Mouse (Mus musculus): ENCODE results near the gene Mt3. TPM values are rescaled to one million over a fixed set of nuclear protein-coding genes. Genes with fewer than 3 reads are reported as not detected.
"Not testable (repeated sequence)": the region's sequence is repeated elsewhere in the genome, so short reads cannot be mapped to it uniquely, and the experiment has no call there.

The Mt3 gene
- polyA plus RNA-seq, 1 experiment from 2014 or later = 0.42 TPM

DNA sequence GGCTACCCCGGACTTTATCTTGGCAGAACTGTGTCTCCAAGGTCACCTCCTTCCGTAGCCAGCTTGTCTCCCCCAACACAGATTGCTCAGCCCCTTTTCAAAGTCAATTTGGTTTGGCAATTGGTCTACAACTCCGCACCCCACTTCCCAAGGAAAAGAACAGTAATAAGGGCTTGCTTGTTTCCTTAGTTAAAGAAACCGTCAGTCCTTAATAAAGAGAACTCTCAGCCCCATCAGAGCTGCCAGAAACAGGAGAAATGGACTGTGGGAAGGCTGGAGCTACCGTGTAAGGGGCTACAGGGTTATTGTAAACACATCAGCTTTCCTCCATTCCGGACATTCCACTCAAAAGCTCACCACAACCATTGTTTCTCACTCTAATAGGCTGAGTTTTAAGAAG lies 2.1 kb downstream of the Mt3 start:
- H3K27me3 ChIP-seq (replicated peaks) = peaks cover 54% of the 10 kb centered on the region
- 45% methylated on average over 6 of the region's 6 CpGs for WGBS (ENCODE audit: insufficient replicate concordance)

DNA sequence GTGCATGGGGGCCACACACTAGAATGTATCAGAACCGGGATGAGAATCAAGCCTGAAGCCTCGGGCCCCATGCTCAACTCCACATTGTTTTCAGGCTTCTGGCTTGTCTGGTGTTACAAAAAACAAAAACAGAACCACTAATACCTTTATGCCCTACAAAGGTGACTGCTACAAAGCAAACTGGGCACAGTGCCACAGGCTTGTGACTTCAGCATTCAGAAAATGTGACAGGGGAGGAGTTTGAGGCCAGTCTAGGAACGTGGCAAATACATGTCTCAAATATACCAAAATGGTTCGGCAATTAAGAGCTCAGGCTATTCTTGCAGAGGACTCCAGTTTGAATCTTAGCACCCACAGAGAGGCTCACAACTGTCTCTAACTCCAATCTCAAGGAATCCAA lies 3.7 kb downstream of the Mt3 start:
- 67% methylated on average over 4 of the region's 4 CpGs for WGBS (ENCODE audit: insufficient replicate concordance)
- no peak for ATAC-seq
- no peak overlapping the region for H3K4me2 ChIP-seq
- peaks cover 30% of the 10 kb centered on the region for H3K4me1 ChIP-seq
- no peak overlapping the region for H3K9ac ChIP-seq
- H3K4me3 ChIP-seq = no peak overlapping the region
- H3K36me3 ChIP-seq = no peaks in the 10 kb centered on the region
- peaks cover 51% of the 10 kb centered on the region for H3K27me3 ChIP-seq (replicated peaks)
- H3K27ac ChIP-seq = no peak overlapping the region
- no peaks in the 10 kb centered on the region for H3K9me3 ChIP-seq (replicated peaks)

More for the DNA sequence above, 2.1 kb downstream of the Mt3 start:
- Histone ChIP-seq H3K36me3 (no peaks in the 10 kb centered on the region), H3K9ac (no peak overlapping the region), H3K4me2 (no peak overlapping the region), H3K27ac (no peak overlapping the region), H3K9me3 (replicated peaks) (no peaks in the 10 kb centered on the region), H3K4me1 (peaks cover 41% of the 10 kb centered on the region), H3K4me3 (no peak overlapping the region)
- no peak for ATAC-seq

DNA sequence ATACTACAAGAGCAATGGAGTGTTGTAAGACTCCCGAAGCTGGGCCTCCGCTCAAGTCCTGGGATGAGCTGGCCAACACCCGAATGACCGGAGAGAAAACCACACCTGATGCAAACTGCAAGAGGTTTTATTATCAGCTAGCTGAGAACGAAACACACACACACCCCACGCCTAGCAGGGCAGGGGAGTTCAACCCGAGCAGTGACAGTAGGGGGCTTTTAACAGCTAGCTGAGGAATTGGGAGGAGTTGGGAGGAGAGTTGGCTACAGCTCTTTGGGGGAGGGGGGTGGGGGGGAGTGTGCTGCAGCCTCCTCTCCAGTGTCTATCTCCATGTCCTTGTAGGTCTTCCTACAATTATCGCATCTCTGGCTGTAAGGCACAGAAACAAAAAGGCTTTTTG lies 13.4 kb downstream of the Mt3 start:
- 60% methylated on average over 8 of the region's 8 CpGs for WGBS (ENCODE audit: insufficient replicate concordance)
- not testable (repeated sequence) for H3K27ac ChIP-seq; H3K36me3 ChIP-seq; H3K4me3 ChIP-seq; H3K9me3 ChIP-seq (replicated peaks); ATAC-seq; H3K4me2 ChIP-seq; H3K9ac ChIP-seq
- peaks cover 27% of the 10 kb centered on the region for H3K4me1 ChIP-seq
- peaks cover 26% of the 10 kb centered on the region for H3K27me3 ChIP-seq (replicated peaks)

DNA sequence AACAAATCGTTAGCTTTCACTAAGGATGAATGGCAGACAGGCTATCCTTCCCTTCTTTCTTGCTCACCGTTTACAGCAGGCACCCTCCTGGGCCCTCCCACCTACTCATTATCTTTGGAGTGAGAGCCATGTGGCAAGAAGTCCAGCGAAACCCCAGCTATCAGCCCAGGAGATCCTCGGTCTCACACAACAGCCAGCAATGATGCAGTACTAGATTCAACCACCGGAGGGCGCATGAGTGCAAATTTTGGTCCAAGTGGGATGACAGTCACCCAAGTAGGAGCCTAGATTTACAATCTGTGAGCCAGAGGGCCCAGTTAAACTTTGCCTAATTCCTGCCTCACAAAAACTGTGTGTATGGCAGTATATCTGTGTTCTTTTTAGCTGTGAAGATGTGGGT lies 14.8 kb downstream of the Mt3 start:
- no peak overlapping the region for H3K27ac ChIP-seq
- WGBS (ENCODE audit: insufficient replicate concordance) = 6% methylated on average over 6 of the region's 6 CpGs
- H3K4me2 ChIP-seq = peak overlapping the region; percentile 35; the same call in 1 of the 2 replicates
- no peaks in the 10 kb centered on the region for H3K36me3 ChIP-seq
- peaks cover 42% of the 10 kb centered on the region for H3K4me1 ChIP-seq
- H3K9me3 ChIP-seq (replicated peaks) = no peaks in the 10 kb centered on the region
- peaks cover 36% of the 10 kb centered on the region for H3K27me3 ChIP-seq (replicated peaks)
- H3K4me3 ChIP-seq = no peak overlapping the region
- ATAC-seq = no peak
- H3K9ac ChIP-seq = no peak overlapping the region

DNA sequence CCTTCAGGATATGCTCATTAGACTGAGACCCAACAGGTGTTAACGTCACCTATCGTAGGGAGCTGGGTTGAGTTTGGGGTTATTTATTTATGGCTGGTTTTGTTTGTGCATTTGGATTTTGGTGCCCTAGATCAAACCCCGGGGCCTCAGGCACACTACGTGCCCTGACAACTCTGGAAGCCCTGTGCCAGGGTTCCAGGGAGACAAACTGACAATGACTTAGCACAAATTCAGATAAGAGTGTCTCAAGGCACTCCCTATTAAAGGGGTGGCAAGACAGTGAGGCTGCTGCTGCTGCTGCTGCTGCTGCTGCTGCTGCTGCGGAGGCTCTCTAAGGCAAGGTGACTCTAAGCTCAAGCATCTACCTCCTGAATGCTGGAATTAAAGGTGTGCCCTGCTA lies 17.1 kb downstream of the Mt3 start:
- H3K27ac ChIP-seq = peak overlapping the region; percentile 99

DNA sequence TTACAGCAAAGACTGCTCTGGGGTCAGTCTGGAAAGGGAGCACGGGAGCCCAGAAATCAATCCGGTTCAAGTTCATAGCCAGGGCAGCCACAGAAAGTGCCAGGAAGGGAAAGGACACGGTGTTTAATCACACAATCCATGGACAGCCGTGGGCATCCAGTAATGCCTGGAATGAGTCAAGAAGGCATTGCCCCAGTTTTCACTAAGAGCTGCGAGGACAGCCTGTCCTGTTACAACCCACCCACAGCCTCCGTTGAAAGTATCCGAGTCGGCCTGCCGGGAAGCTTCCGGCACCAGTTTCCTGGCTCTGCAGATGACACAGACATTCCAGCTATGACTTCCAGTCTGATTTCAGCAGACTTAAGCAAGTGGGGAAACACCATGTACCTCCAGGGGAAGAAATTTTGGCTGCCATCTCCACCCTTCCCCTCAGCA lies 18.9 kb downstream of the Mt3 start:
- H3K9me3 ChIP-seq (replicated peaks) = no peaks in the 10 kb centered on the region
- H3K9ac ChIP-seq = peak overlapping the region; percentile 95
- peaks cover 69% of the 10 kb centered on the region for H3K4me1 ChIP-seq
- no peaks in the 10 kb centered on the region for H3K36me3 ChIP-seq
- peak overlapping the region; percentile 99 for H3K27ac ChIP-seq
- WGBS (ENCODE audit: insufficient replicate concordance) = 38% methylated on average over 10 of the region's 10 CpGs
- ATAC-seq = no peak
- H3K27me3 ChIP-seq (replicated peaks) = peaks cover 51% of the 10 kb centered on the region
- H3K4me2 ChIP-seq = peak overlapping the region; percentile 85
- peak overlapping the region; percentile 87 for H3K4me3 ChIP-seq

More for the DNA sequence above, 17.1 kb downstream of the Mt3 start:
- no peaks in the 10 kb centered on the region for H3K9me3 ChIP-seq (replicated peaks)
- peak overlapping the region; percentile 55 for H3K4me2 ChIP-seq
- peaks cover 40% of the 10 kb centered on the region for H3K27me3 ChIP-seq (replicated peaks)
- no peaks in the 10 kb centered on the region for H3K36me3 ChIP-seq
- peak; percentile 65 for ATAC-seq
- peak overlapping the region; percentile 95 for H3K9ac ChIP-seq
- 37% methylated on average over 5 of the region's 5 CpGs for WGBS (ENCODE audit: insufficient replicate concordance)
- peaks cover 57% of the 10 kb centered on the region for H3K4me1 ChIP-seq
- H3K4me3 ChIP-seq = peak overlapping the region; percentile 24

DNA sequence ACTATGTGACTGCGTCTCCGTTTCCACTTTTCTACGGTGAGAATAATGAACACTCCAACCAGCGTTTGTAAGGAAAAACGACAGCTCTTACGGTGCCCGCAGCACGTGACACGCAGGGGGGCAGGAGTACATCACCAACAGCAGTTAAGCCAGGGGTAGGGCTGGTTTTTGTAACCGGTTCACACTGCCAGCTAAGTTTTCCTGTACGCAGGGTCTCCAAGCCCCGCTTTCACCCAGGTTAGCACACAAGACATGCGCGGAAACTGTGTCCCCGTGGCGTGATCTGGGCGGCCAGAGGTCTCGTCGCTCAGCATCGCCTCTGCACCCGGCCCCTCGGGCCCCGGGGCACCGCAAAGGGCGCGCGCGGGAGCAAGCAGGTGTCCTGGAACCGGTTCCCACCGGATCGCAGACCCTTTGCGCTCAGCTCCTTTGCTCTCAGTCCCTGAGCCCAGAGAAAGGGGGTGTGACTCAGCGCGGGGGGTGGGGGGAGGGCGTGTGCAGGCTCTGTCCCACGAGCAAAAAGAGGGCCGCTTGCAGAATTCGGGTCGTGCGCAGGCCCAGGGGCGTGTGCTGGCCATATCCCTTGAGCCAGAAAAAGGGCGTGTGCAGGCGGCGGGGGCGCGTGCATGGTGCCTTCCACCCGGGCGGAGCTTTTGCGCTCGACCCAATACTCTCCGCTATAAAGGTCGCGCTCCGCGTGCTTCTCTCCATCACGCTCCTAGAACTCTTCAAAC lies 19.8 kb downstream of the Mt3 start, which contains the start of gene Mt2:
TSS of gene Mt2 (plus strand) at position 590 of the 734 bp plus-strand sequence.
- Histone ChIP-seq H3K27me3 (replicated peaks) (peaks cover 56% of the 10 kb centered on the region), H3K9ac (peak within 1 kb of the TSS; percentile 95), H3K4me2 (peak within 1 kb of the TSS; percentile 85)

DNA sequence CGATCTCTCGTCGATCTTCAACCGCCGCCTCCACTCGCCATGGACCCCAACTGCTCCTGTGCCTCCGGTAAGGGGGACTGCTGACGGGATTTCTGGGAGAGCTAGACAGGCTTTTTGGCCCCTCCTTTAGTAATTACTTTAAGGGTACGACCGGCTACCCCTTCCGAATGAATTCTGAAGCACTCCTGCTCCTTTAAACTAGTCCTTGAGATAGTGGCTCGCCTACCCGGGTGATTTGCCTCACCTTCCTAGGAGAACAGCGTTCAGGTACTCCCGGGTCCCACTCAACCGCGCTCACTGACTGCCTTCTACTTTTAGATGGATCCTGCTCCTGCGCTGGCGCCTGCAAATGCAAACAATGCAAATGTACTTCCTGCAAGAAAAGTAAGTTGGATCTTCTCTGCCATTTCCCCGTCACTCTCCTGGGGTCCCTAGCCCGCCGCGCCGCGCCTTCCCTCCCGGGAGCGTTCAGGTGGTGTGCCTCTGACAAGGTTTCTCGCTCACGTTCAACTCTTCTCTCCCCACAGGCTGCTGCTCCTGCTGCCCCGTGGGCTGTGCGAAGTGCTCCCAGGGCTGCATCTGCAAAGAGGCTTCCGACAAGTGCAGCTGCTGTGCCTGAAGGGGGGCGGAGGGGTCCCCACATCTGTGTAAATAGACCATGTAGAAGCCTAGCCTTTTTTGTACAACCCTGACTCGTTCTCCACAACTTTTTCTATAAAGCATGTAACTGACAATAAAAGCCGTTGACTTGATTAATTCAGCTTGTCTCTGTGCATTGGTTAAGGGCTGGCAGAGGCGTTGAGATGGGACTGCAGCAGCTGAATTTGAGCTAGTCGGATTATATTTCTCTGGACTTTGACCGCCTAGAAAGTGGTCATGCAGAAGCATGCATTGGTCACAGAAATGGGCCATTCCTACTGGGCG lies 20.7 kb downstream of the Mt3 start:
- Histone ChIP-seq H3K4me1 (peaks cover 76% of the 10 kb centered on the region), H3K27me3 (replicated peaks) (peaks cover 51% of the 10 kb centered on the region), H3K27ac (peak overlapping the region; percentile 99), H3K4me3 (peak overlapping the region; percentile 87), H3K36me3 (no peaks in the 10 kb centered on the region), H3K9ac (peak overlapping the region; percentile 95), H3K9me3 (replicated peaks) (no peaks in the 10 kb centered on the region), H3K4me2 (peak overlapping the region; percentile 85)
- no peak; the same call in 1 of the 2 replicates for ATAC-seq
- 2% methylated on average over 39 of the region's 39 CpGs for WGBS (ENCODE audit: insufficient replicate concordance)

More for the DNA sequence above, 19.8 kb downstream of the Mt3 start, which contains the start of gene Mt2:
- ATAC-seq = peak; percentile 87
- peak within 1 kb of the TSS; percentile 99 for H3K27ac ChIP-seq
- 1% methylated on average over 56 of the region's 56 CpGs for WGBS (ENCODE audit: insufficient replicate concordance)
- H3K36me3 ChIP-seq = no peaks in the 10 kb centered on the region
- no peaks in the 10 kb centered on the region for H3K9me3 ChIP-seq (replicated peaks)
- peak within 1 kb of the TSS; percentile 87 for H3K4me3 ChIP-seq
- peaks cover 68% of the 10 kb centered on the region for H3K4me1 ChIP-seq

DNA sequence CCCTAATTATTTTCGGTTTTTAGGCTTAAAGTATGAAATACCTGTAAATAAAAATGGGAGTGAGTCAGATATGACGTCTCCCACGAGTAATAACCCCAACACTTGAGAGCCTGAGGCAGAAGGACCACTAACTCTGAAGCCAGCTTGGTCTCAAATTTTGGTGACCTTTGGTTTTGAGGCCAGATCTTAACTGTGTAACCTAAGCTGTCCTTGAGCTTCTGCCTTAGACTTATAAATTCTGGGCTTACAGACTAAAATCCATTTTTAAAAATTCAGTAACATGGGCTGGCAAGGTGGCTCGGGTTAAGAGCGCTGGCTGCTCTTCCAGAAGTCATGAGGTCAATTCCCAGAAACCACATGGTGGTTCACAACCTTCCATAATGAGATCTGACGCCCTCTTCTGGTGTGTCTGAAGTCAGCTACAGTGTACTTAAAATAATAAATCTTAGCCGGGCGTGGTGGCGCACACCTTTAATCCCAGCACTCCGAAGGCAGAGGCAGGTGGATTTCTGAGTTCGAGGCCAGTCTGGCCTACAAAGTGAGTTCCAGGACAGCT lies 21.5 kb downstream of the Mt3 start:
- H3K4me3 ChIP-seq = peak overlapping the region; percentile 87
- H3K27ac ChIP-seq = peak overlapping the region; percentile 99
- ATAC-seq = no peak
- no peaks in the 10 kb centered on the region for H3K36me3 ChIP-seq
- peaks cover 77% of the 10 kb centered on the region for H3K4me1 ChIP-seq
- H3K27me3 ChIP-seq (replicated peaks) = peaks cover 51% of the 10 kb centered on the region
- peak overlapping the region; percentile 85 for H3K4me2 ChIP-seq
- H3K9me3 ChIP-seq (replicated peaks) = no peaks in the 10 kb centered on the region
- H3K9ac ChIP-seq = peak overlapping the region; percentile 95
- 41% methylated on average over 11 of the region's 11 CpGs for WGBS (ENCODE audit: insufficient replicate concordance)

DNA sequence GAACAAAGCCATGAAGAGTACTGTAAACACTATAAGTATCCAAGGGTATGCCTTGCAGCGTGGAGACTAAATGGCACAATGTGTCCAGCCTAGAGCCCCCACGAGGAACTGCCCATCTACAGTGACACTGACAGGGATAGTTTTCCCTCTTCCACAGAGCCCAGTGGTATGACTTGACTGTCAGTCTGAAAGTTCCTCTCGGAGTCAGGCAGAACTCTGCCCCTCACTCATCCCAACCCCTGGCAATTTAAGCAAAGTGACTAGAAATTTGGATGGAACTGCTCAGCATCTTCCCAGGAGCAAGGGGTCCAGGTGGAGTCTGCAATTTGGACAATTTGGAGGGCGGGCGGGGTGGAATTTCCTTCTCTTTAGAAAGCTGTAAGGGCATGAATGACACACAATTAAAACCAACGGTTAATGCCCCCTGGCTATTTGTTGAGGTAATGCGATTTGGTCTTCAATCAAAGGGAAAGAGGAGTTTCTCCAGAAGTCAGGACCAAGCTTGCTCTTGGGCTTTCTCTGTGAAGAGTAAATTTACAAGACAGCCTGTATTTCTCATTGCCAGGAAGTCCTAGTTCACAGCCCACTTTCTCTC lies 22.3 kb downstream of the Mt3 start:
- H3K27me3 ChIP-seq (replicated peaks) = peaks cover 51% of the 10 kb centered on the region
- peaks cover 2% of the 10 kb centered on the region for H3K36me3 ChIP-seq
- WGBS (ENCODE audit: insufficient replicate concordance) = 40% methylated on average over 7 of the region's 7 CpGs
- peak overlapping the region; percentile 85 for H3K4me2 ChIP-seq
- no peaks in the 10 kb centered on the region for H3K9me3 ChIP-seq (replicated peaks)
- H3K4me1 ChIP-seq = peaks cover 69% of the 10 kb centered on the region
- ATAC-seq = no peak
- H3K9ac ChIP-seq = peak overlapping the region; percentile 95
- H3K4me3 ChIP-seq = peak overlapping the region; percentile 87
- H3K27ac ChIP-seq = peak overlapping the region; percentile 99

DNA sequence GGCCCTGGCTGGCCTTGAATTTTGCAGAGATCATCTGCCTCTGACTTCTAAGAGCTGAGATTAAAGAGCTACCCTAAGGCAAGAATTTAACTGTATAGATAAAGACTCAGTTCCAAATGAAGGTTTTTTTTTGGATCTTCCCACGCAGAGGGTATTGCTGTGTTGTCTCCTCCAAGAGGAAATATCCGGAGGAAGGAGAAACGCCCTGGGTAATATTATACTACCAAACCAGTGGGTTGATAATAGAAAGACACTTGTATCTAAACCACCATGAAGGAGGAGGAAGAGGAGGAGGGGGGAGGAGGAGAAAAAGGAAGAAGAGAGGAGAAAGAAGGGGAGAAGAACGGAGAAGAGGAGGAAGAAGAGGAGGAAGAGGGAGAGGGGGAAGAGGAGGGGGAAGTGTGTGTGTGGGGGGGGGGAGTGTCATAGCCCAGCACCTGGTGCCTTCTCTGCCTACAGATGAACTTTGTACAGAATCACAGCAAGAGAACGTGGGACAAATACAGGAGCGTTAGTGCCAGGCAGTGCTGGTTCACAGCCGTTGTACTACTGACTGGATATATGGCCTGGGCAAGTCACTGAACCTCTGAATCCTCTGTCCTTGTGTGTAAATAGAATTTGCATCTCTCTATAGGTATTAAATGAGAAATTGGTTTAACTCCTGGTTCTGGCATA lies 25.4 kb downstream of the Mt3 start:
- 51% methylated on average over 7 of the region's 7 CpGs for WGBS (ENCODE audit: insufficient replicate concordance)
- H3K27me3 ChIP-seq (replicated peaks) = peaks cover 30% of the 10 kb centered on the region
- H3K4me2 ChIP-seq = peak overlapping the region; percentile 90
- peaks cover 70% of the 10 kb centered on the region for H3K4me1 ChIP-seq
- peak overlapping the region; percentile 75 for H3K4me3 ChIP-seq
- H3K9ac ChIP-seq = peak overlapping the region; percentile 73
- H3K9me3 ChIP-seq (replicated peaks) = no peaks in the 10 kb centered on the region
- no peak for ATAC-seq
- H3K27ac ChIP-seq = peak overlapping the region; percentile 96
- H3K36me3 ChIP-seq = peaks cover 15% of the 10 kb centered on the region

Data from liver, embryonic 12.5 days (tissue).